Mouse (Mus musculus) embryonic fibroblast, embryonic 13.5 days (primary cell): Measurements from ENCODE around the gene Gm49661.

ENCODE experiments used
- CTCF ChIP-seq: IDR thresholded peaks from 2 replicates; pipeline ENCODE4 v1.5.1; 2011; ENCODE audit warnings: mild to moderate bottlenecking, control low read depth, low read length, moderate library complexity, borderline replicate concordance; ENCODE audit not compliant: insufficient read depth
- POLR2A ChIP-seq: IDR thresholded peaks from 2 replicates; pipeline ENCODE4 v1.6.1; 2011; ENCODE audit warnings: low read depth, mild to moderate bottlenecking, control low read depth, low read length, moderate library complexity

- TF ChIP-seq POLR2A = peak; percentile 41; the same call in 1 of the 2 replicates
- no peak for TF ChIP-seq CTCF
Observed at GRCm38 (mm10) chr8:84980622-84981358, 11.6 kb upstream of the Gm49661 start.
